Mouse (Mus musculus) intestine, postnatal 0 days (tissue): Measurements from ENCODE around the gene Lama4. TPM values are rescaled to one million over a fixed set of nuclear protein-coding genes. Genes with fewer than 3 reads are reported as not detected.

Source experiments
- ATAC-seq: fragments of 200-750 bp; cut with Nextera tagmentation; 2 replicates; pipeline ENCODE4 v1.8.0; 2017; ENCODE audit warnings: mild to moderate bottlenecking, moderate TSS enrichment, moderate library complexity
- H3K27ac ChIP-seq: fragments of 300-500 bp; sonication (generic); 2 replicates; pipeline ENCODE4 v1.5.1; 2014; ENCODE audit warnings: mild to moderate bottlenecking, low read depth, low read length, moderate library complexity
- H3K27me3 ChIP-seq: fragments of 300-500 bp; sonication (generic); replicated peaks from 2 replicates; pipeline ENCODE4 v1.6.1; 2014; ENCODE audit warnings: low read length, mixed read lengths; ENCODE audit not compliant: control insufficient read depth, insufficient read depth
- H3K36me3 ChIP-seq: fragments of 300-500 bp; sonication (generic); 2 replicates; pipeline ENCODE4 v1.6.1; 2014; ENCODE audit warnings: mild to moderate bottlenecking, moderate library complexity; ENCODE audit not compliant: control insufficient read depth, insufficient read depth
- H3K4me1 ChIP-seq: fragments of 300-500 bp; sonication (generic); replicated peaks from 2 replicates; pipeline ENCODE4 v1.6.1; 2014; ENCODE audit warnings: antibody characterized with exemption, low read length, mixed read lengths; ENCODE audit not compliant: control insufficient read depth, insufficient read depth
- H3K4me2 ChIP-seq: fragments of 300-500 bp; sonication (generic); replicated peaks from 2 replicates; pipeline ENCODE4 v1.6.1; 2014; ENCODE audit warnings: low read depth, mild to moderate bottlenecking, moderate library complexity
- H3K4me3 ChIP-seq: fragments of 300-500 bp; sonication (generic); 2 replicates; pipeline ENCODE4 v1.5.1; 2014; ENCODE audit warnings: low read depth, low read length
- H3K9ac ChIP-seq: fragments of 300-500 bp; sonication (generic); 2 replicates; pipeline ENCODE4 v1.6.1; 2014; ENCODE audit warnings: mild to moderate bottlenecking, low read depth, low read length
- H3K9me3 ChIP-seq: fragments of 300-500 bp; sonication (generic); 2 replicates; pipeline ENCODE4 v1.6.1; 2016; ENCODE audit warnings: mixed run types; ENCODE audit not compliant: control insufficient read depth
- CTCF ChIP-seq: sonication (generic); IDR thresholded peaks from 2 replicates; pipeline ENCODE4 v1.5.1; 2016; ENCODE audit warnings: low read depth, mild to moderate bottlenecking, control low read depth, antibody characterized with exemption, moderate library complexity
- WGBS: fragments of 180-500 bp; shearing (Covaris S2); extraction: QIAGEN DNeasy Blood & Tissue Kit; methylation state at CpG from one replicate; pipeline ENCODE4 v1.1.7; 2014; 5-methylcytosine and 5-hydroxymethylcytosine counted together
- polyA plus RNA-seq: library from polyadenylated mRNA; unstranded; fragments of >200 nt; fragmentation: Nextera tagmentation; extraction: Ambion mirVana; gene quantifications from 2 replicates; pipeline ENCODE4 v1.2.1, GENCODE M21; 2015

Lama4 gene
- polyA plus RNA-seq, 1 experiment from 2014 or later, result 28.3 TPM

DNA sequence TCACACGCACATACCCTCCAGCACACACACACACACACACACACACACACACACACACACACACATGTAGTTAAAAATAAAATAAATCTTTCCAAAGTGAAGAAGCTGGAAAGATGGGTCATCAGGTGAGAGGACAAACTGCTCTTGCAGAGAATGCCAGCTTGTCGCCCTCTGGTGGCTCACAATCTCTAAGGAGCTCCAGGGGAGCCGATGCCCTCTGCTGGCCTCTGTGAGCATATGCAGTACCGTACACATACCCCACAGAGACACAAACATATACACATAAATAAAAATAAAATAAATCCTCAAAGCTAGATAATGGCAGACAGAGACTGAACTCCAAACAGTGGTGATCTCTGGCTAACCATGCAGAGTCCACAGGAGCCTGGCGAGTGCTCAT is 99.4 kb downstream of the Lama4 start:
- Histone ChIP-seq H3K27me3 (no peaks in the 10 kb centered on the region), H3K4me1 (no peaks in the 10 kb centered on the region), H3K36me3 (0 out of 2 replicates have a peak, but pooled peaks cover 4% of the 10 kb centered on the region), H3K9ac (no peak overlapping the region), H3K9me3 (no peaks in the 10 kb centered on the region), H3K4me3 (no peak overlapping the region), H3K4me2 (no peak overlapping the region), H3K27ac (no peak overlapping the region)
- WGBS, result 90% methylated on average over 5 of the region's 5 CpGs
- TF ChIP-seq CTCF, result peak; percentile 76
- ATAC-seq, result no peak

DNA sequence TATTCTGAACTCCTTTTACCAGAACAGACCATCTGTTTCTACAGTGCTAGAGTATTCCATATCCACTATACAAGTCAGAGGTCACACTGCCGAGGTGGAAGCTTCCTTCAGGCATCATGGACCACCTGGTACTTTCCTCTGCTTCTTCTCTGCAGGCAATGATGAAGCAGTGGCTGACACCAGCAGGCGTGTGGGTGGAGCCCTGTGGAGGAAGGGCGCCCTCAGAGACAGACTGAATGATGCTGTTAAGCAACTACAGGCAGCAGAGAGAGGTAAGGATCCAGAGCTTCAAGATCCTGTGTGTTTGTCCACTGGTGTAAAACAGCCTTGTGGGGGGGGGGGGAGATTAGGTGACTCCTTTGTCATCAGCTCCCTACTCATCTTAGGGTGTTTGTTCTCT is 100.1 kb downstream of the Lama4 start:
- 0 out of 2 replicates have a peak, but pooled peaks cover 4% of the 10 kb centered on the region for H3K36me3 ChIP-seq
- ATAC-seq, result no peak
- 75% methylated on average over 3 of the region's 3 CpGs for WGBS
- no peaks in the 10 kb centered on the region for H3K9me3 ChIP-seq
- H3K27me3 ChIP-seq, result no peaks in the 10 kb centered on the region
- H3K4me1 ChIP-seq, result no peaks in the 10 kb centered on the region
- no peak overlapping the region for H3K9ac ChIP-seq
- H3K4me3 ChIP-seq, result no peak overlapping the region
- no peak for TF ChIP-seq CTCF
- no peak overlapping the region for H3K27ac ChIP-seq
- no peak overlapping the region for H3K4me2 ChIP-seq

DNA sequence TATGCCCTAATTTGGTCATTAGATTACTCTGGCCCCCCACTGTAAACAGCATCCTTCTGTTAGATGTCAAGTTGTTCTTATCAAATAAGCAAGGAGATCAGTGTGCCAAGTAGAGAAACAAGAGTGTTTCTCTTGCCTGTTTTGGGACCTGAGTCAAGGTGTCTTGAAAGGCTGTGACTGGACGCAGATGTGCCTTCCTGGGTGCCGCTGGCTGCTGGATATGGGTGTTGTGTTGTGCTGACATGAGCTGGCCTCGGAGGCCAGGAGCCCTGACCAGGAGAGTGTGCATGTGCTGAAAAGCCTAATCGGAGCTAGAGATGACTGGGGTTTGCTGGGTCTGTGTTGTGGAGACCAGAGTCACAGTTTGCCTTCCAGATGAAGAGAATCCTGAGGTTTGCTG is 100.7 kb downstream of the Lama4 start:
- no peak for ATAC-seq
- Histone ChIP-seq H3K9me3 (no peaks in the 10 kb centered on the region), H3K4me1 (no peaks in the 10 kb centered on the region), H3K4me2 (no peak overlapping the region), H3K9ac (no peak overlapping the region), H3K4me3 (no peak overlapping the region), H3K27ac (no peak overlapping the region), H3K36me3 (0 out of 2 replicates have a peak, but pooled peaks cover 4% of the 10 kb centered on the region), H3K27me3 (no peaks in the 10 kb centered on the region)
- 89% methylated on average over 4 of the region's 4 CpGs for WGBS
- no peak for TF ChIP-seq CTCF

DNA sequence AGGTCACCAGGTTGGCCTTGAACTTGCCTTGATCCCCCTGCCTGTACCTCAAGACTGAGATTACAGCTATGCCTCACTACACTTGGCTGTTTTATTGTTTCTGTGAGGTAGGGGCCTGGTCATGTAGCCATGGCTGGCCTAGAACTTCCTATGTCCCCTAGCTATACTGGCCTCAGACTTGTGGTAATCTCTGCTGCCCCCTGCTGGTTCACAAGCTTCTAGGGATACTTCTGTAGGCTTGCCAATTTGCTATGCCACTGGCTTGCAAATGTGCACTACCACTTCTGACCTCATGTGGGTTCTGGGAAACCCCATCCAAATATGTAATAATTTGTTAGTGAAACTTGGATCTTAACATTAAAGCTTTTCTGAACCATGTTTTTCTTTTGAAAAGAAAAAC is 101.6 kb downstream of the Lama4 start:
- peak; percentile 79 for TF ChIP-seq CTCF

DNA sequence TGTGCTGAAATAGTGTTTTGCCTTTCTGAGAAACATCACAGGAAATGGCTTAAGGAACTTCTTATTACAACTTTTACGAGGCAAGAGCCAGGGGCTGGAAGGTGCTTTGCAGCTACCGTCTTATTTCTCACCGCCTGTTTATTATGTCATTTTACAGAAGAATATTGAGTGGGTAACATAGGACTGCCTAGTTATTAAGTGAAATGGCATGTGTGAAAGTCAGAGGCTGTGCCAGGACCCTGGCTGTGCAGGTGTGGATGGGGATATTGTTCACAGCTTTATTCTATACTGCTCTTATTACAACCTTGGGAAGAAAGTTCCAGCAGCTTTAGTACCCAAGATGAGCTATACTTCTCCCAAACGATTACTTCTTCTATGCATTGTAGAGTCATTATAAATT is 106.7 kb downstream of the Lama4 start:
- H3K9ac ChIP-seq, result no peak overlapping the region
- ATAC-seq, result no peak
- H3K4me1 ChIP-seq, result no peaks in the 10 kb centered on the region
- no peaks in the 10 kb centered on the region for H3K9me3 ChIP-seq
- 78% methylated on average over 4 of the region's 4 CpGs for WGBS
- 0 out of 2 replicates have a peak, but pooled peaks cover 8% of the 10 kb centered on the region for H3K36me3 ChIP-seq
- no peak overlapping the region for H3K27ac ChIP-seq
- no peak overlapping the region for H3K4me3 ChIP-seq
- TF ChIP-seq CTCF, result no peak
- H3K4me2 ChIP-seq, result no peak overlapping the region
- no peaks in the 10 kb centered on the region for H3K27me3 ChIP-seq

More for the DNA sequence above, 101.6 kb downstream of the Lama4 start:
- Histone ChIP-seq H3K27me3 (no peaks in the 10 kb centered on the region), H3K36me3 (0 out of 2 replicates have a peak, but pooled peaks cover 4% of the 10 kb centered on the region), H3K27ac (no peak overlapping the region), H3K4me1 (no peaks in the 10 kb centered on the region), H3K9me3 (no peaks in the 10 kb centered on the region), H3K9ac (no peak overlapping the region), H3K4me2 (no peak overlapping the region), H3K4me3 (no peak overlapping the region)
- ATAC-seq, result peak; percentile 25; the same call in 1 of the 2 replicates

DNA sequence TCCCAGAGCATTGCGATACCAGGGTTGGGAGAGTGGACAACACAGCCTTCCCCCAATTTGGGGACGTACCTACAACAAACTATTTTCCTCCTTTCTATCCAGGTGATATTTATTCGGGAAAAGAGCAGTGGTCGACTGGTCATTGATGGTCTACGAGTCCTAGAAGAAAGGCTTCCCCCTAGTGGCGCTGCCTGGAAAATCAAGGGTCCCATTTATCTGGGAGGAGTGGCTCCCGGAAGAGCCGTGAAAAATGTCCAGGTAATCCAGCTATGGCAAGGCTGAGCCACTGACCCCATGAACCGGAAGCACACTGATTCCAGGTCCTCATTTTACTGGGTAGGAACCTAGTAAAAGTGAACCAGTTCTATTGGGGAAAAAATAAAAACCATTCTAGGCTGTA is 131.7 kb downstream of the Lama4 start:
- H3K4me3 ChIP-seq, result no peak overlapping the region
- no peaks in the 10 kb centered on the region for H3K27me3 ChIP-seq
- peaks cover 14% of the 10 kb centered on the region; the same call in 1 of the 2 replicates for H3K36me3 ChIP-seq
- TF ChIP-seq CTCF, result peak; percentile 56
- WGBS, result 84% methylated on average over 9 of the region's 9 CpGs
- H3K27ac ChIP-seq, result no peak overlapping the region
- H3K4me2 ChIP-seq, result no peak overlapping the region
- H3K9ac ChIP-seq, result no peak overlapping the region
- H3K9me3 ChIP-seq, result no peaks in the 10 kb centered on the region
- no peak for ATAC-seq
- H3K4me1 ChIP-seq, result no peaks in the 10 kb centered on the region

DNA sequence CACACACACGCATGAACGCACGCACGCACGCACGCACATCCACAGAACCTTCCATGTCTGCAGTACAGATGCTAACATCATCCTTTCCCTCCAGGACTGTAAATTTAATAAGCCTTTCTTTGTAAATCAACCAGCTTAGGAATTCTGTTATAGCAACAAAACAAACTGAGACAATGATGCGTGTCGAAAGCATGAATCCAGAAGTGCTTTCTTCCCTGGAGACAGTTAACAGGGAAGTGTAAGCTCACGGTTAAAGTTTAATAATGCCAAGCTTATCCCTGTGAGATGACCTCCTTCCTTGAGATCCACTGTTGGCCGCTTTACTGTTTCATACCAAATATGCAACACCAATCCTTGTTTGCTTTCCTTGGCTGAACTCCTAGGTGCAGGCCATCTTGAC is 133.4 kb downstream of the Lama4 start:
- TF ChIP-seq CTCF, result no peak
- H3K27ac ChIP-seq, result no peak overlapping the region
- peaks cover 20% of the 10 kb centered on the region for H3K36me3 ChIP-seq
- no peaks in the 10 kb centered on the region for H3K27me3 ChIP-seq
- H3K9ac ChIP-seq, result no peak overlapping the region
- no peak overlapping the region for H3K4me2 ChIP-seq
- H3K4me1 ChIP-seq, result no peaks in the 10 kb centered on the region
- WGBS, result 95% methylated on average over 10 of the region's 10 CpGs
- H3K9me3 ChIP-seq, result no peaks in the 10 kb centered on the region
- no peak for ATAC-seq
- no peak overlapping the region for H3K4me3 ChIP-seq
